Mouse (Mus musculus): ENCODE data around the gene Gm17349.
"Not testable (repeated sequence)": the region's sequence is repeated elsewhere in the genome, so short reads cannot be mapped to it uniquely, and the experiment has no call there.

Gm17349 gene

GRCm38 (mm10) chr15:99717386-99718334 lies 12.4 kb upstream of the Gm17349 start, which contains the start of gene Gpd1:
TSS of gene Gpd1 (plus strand) at chr15:99717515.
- peak; percentile 15 for ATAC-seq (ENCODE audit: low TSS enrichment)

GRCm38 (mm10) chr15:99716814-99717213 lies 11.5 kb upstream of the Gm17349 start:
- peak; percentile 24; the same call in 1 of the 2 replicates for ATAC-seq (ENCODE audit: low TSS enrichment)

GRCm38 (mm10) chr15:99715982-99716746 lies 10.9 kb upstream of the Gm17349 start:
- ATAC-seq (ENCODE audit: low TSS enrichment) = no peak

- ATAC-seq (ENCODE audit: low TSS enrichment) = peak; percentile 35; the same call in 1 of the 2 replicates
Observed at GRCm38 (mm10) chr15:99715361-99715865, 10.1 kb upstream of the Gm17349 start.

- peak; percentile 48 for ATAC-seq (ENCODE audit: low TSS enrichment)
Observed at GRCm38 (mm10) chr15:99714858-99715257, 9.6 kb upstream of the Gm17349 start.

GRCm38 (mm10) chr15:99714206-99714605 lies 8.9 kb upstream of the Gm17349 start:
- ATAC-seq (ENCODE audit: low TSS enrichment) = no peak

GRCm38 (mm10) chr15:99713569-99713968 lies 8.3 kb upstream of the Gm17349 start:
- ATAC-seq (ENCODE audit: low TSS enrichment) = no peak

GRCm38 (mm10) chr15:99712666-99713559 lies 7.6 kb upstream of the Gm17349 start:
- no peak for ATAC-seq (ENCODE audit: low TSS enrichment)

- no peak for ATAC-seq (ENCODE audit: low TSS enrichment)
Observed at GRCm38 (mm10) chr15:99711491-99711890, 6.2 kb upstream of the Gm17349 start.

GRCm38 (mm10) chr15:99710221-99711190 lies 5.2 kb upstream of the Gm17349 start:
- no peak for ATAC-seq (ENCODE audit: low TSS enrichment)

GRCm38 (mm10) chr15:99708176-99708575 lies 2.9 kb upstream of the Gm17349 start:
- no peak for ATAC-seq (ENCODE audit: low TSS enrichment)

- peak; percentile 24; the same call in 1 of the 2 replicates for ATAC-seq (ENCODE audit: low TSS enrichment)
Observed at GRCm38 (mm10) chr15:99704881-99705280, 409 bp downstream of the Gm17349 start.

- peak; percentile 11; the same call in 1 of the 2 replicates for ATAC-seq (ENCODE audit: low TSS enrichment)
Observed at GRCm38 (mm10) chr15:99704041-99704681, 1.1 kb downstream of the Gm17349 start.

GRCm38 (mm10) chr15:99703676-99704040 lies 1.6 kb downstream of the Gm17349 start:
- peak; percentile 4; the same call in 1 of the 2 replicates for ATAC-seq (ENCODE audit: low TSS enrichment)

- ATAC-seq (ENCODE audit: low TSS enrichment) = no peak
Observed at GRCm38 (mm10) chr15:99703104-99703503, 2.2 kb downstream of the Gm17349 start.

GRCm38 (mm10) chr15:99701999-99702900 lies 3.0 kb downstream of the Gm17349 start, which contains the start of gene Smarcd1:
TSS of gene Smarcd1 (plus strand) at chr15:99702129.
- ATAC-seq (ENCODE audit: low TSS enrichment) = peak; percentile 45

- not testable (repeated sequence) for ATAC-seq (ENCODE audit: low TSS enrichment)
Observed at GRCm38 (mm10) chr15:99701640-99701998, 3.7 kb downstream of the Gm17349 start.

All from frontal cortex, adult (tissue).